Mouse (Mus musculus) testis, postnatal 10 days (tissue): Measurements from ENCODE around the gene Atf7ip2.
"Not testable (repeated sequence)": the region's sequence is repeated elsewhere in the genome, so short reads cannot be mapped to it uniquely, and the experiment has no call there.

ENCODE experiments used
- DNase-seq: peaks from one replicate; pipeline ENCODE4 v3.0.0; 2021; ENCODE audit warnings: low spot score

Atf7ip2 gene

GRCm38 (mm10) chr16:10192679-10193506 lies at the start of gene Atf7ip2:
Atf7ip2 (plus strand) TSS chr16:10192712.
- DNase-seq, result peak; percentile 96

- no peak for DNase-seq
These were observed 49.3 kb upstream of the Atf7ip2 start for GRCm38 (mm10) chr16:10143166-10143565.

GRCm38 (mm10) chr16:10147401-10147800 lies 45.1 kb upstream of the Atf7ip2 start:
- DNase-seq, result no peak

- DNase-seq, result no peak
These were observed 23.2 kb upstream of the Atf7ip2 start for GRCm38 (mm10) chr16:10169123-10169905.

DNA sequence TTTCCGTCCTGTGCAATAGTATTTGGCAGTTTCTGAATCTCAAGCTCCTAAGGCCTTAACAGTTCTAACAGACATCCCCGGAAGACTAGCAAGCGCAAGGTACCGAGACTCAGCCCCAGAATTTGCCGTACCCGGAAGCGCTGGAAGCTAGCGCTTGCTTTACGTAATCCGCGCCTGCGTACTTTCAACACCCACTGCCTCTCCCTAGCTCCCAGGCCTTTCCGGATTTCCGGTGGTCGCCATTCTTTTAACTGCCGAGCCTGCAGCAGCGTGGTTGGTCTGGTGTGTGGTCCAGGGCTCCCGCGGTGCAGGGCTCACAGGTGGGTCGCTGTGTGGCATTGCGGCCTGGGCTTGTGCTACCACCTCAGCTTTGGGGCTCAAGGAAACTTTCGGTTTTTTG lies 22.5 kb upstream of the Atf7ip2 start, which contains the start of gene Rpl39l:
Rpl39l (plus strand) TSS at position 222 of the 400 bp plus-strand sequence.
- DNase-seq, result peak; percentile 40

DNA sequence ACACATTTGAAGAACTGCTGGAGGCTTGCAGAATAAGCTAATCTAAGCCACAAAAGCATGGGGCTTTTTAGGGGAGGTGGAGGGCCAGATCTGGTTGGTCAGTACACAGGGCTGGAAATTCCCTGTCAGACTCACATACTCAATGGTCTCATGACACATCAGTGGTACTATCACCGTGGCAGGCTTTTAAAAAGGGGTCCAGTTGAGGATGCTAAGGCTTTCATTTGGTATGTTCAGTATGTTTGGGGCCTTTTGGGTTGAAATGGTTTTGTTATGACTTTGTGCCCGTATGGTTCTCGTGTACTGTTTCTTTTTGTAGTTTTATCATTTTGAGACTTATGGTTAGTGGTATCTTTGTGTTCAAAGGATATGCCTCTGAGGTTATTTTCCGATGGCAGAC lies 21.2 kb upstream of the Atf7ip2 start:
- no peak for DNase-seq

- no peak for DNase-seq
These were observed 20.2 kb upstream of the Atf7ip2 start for GRCm38 (mm10) chr16:10172179-10172820.

- not testable (repeated sequence) for DNase-seq
These were observed 5.1 kb upstream of the Atf7ip2 start for GRCm38 (mm10) chr16:10187461-10187860.

DNA sequence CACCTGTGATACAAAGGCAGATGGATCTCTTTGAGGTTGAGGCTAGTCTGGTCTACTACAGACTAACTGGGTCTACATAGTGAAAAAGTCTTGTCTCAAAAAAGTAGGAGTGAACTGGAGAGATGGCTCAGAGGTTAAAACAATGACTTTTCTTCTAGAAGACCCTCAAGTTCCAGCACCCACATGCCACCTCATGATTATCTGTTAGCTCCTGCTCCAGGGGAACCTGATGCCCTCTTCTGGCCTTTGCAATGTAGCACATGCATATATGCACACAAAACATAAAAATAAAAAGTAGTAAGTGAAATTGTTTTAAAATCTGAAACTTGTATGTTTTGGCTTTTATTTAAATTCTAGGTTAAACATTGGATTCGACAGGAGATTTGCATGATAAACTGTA lies 16.3 kb downstream of the Atf7ip2 start:
- no peak for DNase-seq

- DNase-seq, result not testable (repeated sequence)
These were observed 23.9 kb downstream of the Atf7ip2 start for GRCm38 (mm10) chr16:10216366-10216765.

DNA sequence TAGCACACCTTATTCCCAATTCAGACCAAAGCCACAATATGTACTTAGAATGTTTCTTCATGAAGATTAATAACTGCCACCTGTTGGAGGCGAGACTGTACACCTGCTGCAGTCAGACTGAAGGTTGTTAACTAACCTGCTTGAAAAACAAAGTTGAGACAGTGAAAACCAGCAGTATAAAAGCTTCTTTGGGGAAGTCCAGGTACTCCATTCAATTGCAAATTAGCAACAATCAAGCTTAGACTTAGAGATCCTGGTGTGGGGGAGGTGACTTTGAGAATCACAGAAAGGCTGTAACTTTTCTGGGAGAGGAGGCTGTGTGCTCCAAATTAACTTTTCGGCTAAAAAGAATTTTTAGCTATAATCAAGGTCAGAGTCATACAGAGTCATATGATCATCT lies 24.5 kb downstream of the Atf7ip2 start:
- DNase-seq, result not testable (repeated sequence)

DNA sequence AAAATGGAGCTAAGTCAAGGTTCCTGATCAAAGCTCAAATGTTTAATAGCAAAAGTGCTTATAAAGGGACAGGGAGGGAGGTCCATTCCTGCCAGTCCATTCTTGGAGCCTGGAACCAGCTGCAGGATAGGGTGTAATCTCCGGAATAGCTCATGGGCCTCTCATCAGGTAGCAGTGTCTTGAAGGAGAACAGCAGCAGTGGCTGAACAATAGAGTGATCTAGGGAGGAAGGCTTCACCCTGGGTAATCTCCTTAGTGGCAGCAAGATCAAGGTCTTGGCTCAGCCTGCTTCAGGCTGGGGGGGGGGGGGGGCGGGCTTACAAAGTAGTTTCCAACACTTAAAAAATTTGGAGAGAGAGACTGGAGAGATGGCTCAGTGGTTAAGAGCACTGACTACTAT lies 34.8 kb downstream of the Atf7ip2 start:
- DNase-seq, result no peak

GRCm38 (mm10) chr16:10236601-10237000 lies 44.1 kb downstream of the Atf7ip2 start:
- no peak for DNase-seq

- DNase-seq, result no peak
These were observed 61.5 kb downstream of the Atf7ip2 start for GRCm38 (mm10) chr16:10253993-10254392.

DNA sequence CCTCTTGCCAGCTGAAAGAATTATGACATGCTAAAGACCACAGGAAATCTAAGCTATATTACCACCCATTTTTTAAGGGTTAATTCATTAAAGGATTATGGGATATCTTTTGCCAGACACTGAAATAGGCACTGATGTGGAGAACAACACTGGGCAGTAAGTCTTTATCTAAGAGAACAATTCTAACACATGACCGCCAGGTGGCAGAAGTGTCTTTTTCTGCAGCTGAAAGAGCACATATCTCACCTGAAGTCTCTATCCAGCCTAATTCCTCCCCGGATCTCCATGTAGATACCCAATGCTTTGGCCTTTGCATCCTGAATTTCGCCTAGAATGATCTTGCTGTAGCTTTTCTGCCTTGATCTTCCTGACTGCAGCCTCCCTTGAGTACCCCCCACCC lies 79.7 kb downstream of the Atf7ip2 start:
- DNase-seq, result peak; percentile 82

GRCm38 (mm10) chr16:10274465-10274864 lies 82.0 kb downstream of the Atf7ip2 start:
- DNase-seq, result peak; percentile 58

GRCm38 (mm10) chr16:10276778-10277177 lies 84.3 kb downstream of the Atf7ip2 start:
- DNase-seq, result not testable (repeated sequence)

GRCm38 (mm10) chr16:10280286-10280951 lies 87.9 kb downstream of the Atf7ip2 start:
- DNase-seq, result peak; percentile 91

GRCm38 (mm10) chr16:10281890-10282289 lies 89.4 kb downstream of the Atf7ip2 start:
- no peak for DNase-seq

GRCm38 (mm10) chr16:10286513-10287268 lies 94.2 kb downstream of the Atf7ip2 start:
- no peak for DNase-seq

DNA sequence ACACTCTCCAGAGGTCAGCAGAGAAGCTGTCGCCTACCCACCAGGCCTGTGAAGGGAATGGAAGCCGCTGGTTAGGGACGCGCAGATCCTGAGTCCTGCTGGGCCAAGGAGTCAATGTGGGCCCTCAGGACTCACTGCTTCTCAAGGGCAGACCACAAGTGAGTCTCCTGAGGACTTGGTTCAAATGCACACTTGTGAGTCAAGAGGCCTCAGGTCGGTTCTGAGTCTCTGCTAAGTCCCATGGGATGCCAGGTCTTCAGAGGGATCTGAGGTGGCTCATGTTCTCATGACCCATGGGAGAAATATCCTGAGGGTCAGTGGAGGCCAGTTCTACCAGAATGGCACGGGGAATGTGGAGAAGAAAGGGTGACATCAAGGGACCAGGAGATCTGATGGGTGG lies 95.6 kb downstream of the Atf7ip2 start:
- DNase-seq, result no peak
